Mouse (Mus musculus) T-helper 17 cell (primary cell): ENCODE measurements around the gene Myo19.
"Not testable (repeated sequence)": the region's sequence is repeated elsewhere in the genome, so short reads cannot be mapped to it uniquely, and the experiment has no call there.

Experiments
- in situ Hi-C, 2 experiments: fragments of 300-600 bp; cut with MboI, MseI; formaldehyde crosslinking; loops; 1 replicate in 1 of 2; 2 replicates in 1 of 2; pipeline ENCODE4 v1.15.1; 2025; ENCODE audit warnings: high pct_unique_total_duplicates in 2 of 2

Myo19 gene

GRCm38 (mm10) chr11:84879772-84880464 lies at the start of gene Myo19, which contains the start of gene Pigw:
Gene Myo19, plus strand, starts transcription at chr11:84880148.
Gene Pigw, minus strand, starts transcription at chr11:84880285.
- in situ Hi-C loops = no loop called here

DNA sequence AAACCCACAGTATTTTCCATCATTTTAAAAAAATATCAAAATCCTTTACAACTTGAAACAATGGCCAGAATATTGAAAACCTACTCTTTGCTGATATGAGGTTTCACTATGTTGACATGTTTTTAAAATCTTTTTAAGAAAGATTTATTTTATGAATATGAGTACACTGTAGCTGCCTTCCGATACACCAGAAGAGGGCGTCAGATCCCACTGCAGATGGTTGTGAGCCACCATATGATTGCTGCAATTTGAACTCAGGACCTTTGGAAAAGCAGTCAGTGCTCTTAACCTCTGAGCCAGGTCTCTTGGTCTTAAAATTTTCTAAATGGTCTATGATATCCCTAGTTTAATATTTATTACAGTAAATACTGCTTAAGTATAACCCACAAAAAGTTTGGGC lies 40.6 kb upstream of the Myo19 start:
- in situ Hi-C loops = no loop called here

GRCm38 (mm10) chr11:84846741-84847474 lies 33.0 kb upstream of the Myo19 start:
- in situ Hi-C loops = no loop called here

DNA sequence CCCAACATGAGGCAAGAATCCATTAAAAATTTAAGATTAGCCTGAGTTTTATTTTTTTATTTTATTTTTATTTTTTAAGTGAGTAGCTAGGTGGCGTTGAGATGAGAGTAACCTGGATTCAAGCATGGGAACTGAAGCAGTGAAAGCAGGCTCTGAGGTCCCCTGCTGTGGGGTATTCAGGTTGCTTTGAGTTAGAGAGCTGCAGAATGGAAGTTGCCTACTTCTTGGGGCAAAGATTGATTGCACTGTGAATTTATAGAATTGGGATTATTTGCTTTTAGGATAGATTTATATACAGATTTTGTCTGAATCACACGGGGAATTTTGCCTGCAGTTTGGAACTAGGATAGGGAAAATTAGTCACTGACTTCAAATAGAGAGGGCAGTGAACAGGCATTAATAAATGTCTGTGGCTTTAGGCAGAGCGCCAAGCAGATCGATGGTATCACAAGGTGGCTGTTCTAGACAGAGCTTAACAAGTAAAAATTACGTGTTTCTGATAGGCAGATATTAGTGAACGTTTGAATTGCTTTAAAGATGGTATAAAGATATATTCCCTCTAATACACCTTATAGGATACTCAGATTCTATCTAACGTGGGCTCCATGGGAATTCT lies 32.4 kb upstream of the Myo19 start:
- in situ Hi-C loops = no loop called here

DNA sequence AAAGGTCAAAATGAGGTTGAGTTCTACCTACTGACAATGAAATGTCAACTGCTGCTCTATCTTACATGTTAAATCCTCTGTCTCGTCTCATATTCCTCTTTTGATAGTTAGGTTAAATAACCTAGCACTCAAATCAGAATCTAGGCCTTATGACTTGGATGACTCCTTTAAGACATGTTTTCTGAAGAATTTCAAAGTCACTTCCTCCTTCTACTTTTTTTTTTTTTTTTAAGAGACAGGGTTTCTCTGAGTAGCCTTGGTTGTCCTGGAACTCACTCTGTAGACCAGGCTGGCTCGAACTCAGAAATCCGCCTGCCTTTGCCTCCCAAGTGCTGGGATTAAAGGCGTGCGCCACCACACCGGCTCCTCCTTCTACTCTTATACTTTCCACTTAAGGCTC lies 24.7 kb upstream of the Myo19 start:
- in situ Hi-C loops = loop anchor here in 1 of 2 experiments (25.0 kb wide), 1 partner anchor 1832 kb away; the partner anchor contains the start of genes Ptrh2 and Vmp1

- in situ Hi-C loops = loop anchor here in 1 of 2 experiments (5.0 to 25.0 kb wide), 2 partner anchors 33 to 1822 kb away; partner anchors contain the start of genes Ptrh2 and Vmp1
Measured at GRCm38 (mm10) chr11:84865268-84865667, 14.7 kb upstream of the Myo19 start.

DNA sequence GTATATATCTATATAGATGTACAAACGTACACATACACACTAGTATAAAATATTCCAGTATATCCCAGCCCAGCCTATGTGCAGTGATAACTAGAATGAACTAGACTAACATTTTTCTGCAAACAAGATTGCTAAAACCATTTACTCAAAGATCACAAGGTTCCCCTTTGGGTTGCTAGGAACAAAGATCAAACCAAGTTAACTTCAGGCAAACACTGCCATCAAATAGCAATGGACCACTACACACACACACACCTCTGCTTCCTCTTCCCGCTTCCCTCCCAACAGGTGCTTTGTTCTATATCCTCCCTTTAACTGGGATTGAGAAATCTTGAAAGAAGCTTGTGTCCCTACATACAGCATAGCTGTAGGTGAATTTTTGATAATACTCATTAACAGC lies 12.4 kb upstream of the Myo19 start:
- in situ Hi-C loops = loop anchor here in 1 of 2 experiments (5.0 to 25.0 kb wide), 2 partner anchors 35 to 1820 kb away; partner anchors contain the start of genes Ptrh2 and Vmp1

DNA sequence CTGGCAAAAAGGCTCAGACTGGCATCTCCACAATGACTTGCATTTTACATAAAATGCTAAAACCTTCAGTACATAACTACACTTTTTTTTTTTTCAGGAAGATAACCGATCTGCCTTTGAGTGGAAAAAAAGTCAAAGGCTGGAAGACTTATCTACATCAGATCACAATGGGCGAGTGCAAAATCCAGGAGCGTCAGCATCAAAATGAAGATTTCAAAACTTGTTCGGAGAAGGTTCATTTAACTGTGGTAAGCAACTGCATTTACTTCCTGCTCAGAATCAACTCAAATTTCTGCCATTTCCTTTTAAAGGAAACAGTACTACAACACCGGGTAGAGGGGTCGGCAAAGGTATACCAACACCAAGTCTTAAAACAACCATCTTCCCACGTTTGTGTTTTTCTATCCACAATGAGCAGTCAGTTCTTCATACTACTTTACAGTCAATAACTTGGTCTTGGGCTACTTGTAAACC lies 11.1 kb upstream of the Myo19 start:
- in situ Hi-C loops = loop anchor here in 1 of 2 experiments (5.0 to 25.0 kb wide), 2 partner anchors 37 to 1818 kb away; partner anchors contain the start of genes Ptrh2 and Vmp1

DNA sequence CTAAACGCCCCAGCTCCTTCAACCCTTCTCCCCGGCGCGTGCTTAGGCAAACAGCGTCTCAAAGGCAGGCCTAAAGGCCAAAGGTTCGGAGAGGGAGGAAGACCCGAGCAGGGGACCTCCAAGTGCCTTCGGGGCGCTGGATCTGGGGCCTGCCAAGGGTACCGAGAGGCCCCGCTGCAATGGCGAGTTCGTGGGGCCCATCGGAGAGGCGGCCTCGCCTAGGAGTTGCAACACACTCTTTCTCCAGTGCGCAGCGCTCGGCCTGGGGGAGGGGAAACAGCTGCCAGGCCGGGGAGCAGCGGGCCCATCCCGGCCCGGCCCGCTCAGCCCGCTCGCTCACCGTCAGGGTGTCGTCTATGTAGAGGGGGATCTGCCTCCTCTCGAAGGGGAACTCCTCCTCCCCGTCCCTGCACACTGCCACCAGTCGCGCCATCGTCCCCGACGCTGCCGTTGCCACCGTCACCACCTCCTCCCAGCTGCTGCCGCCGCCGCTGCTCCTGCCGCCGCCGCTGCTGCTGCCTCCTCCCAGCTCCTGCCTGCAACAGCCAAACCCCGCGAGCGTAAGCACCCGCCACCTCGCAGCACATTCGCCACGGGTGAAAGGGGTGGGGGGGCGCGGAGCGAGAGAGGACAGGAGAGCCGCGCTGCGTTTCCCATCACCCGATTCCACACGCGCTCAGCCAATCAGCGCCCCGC lies 10.3 kb upstream of the Myo19 start:
- in situ Hi-C loops = loop anchor here in 1 of 2 experiments (5.0 to 25.0 kb wide), 2 partner anchors 37 to 1818 kb away; partner anchors contain the start of genes Ptrh2 and Vmp1

DNA sequence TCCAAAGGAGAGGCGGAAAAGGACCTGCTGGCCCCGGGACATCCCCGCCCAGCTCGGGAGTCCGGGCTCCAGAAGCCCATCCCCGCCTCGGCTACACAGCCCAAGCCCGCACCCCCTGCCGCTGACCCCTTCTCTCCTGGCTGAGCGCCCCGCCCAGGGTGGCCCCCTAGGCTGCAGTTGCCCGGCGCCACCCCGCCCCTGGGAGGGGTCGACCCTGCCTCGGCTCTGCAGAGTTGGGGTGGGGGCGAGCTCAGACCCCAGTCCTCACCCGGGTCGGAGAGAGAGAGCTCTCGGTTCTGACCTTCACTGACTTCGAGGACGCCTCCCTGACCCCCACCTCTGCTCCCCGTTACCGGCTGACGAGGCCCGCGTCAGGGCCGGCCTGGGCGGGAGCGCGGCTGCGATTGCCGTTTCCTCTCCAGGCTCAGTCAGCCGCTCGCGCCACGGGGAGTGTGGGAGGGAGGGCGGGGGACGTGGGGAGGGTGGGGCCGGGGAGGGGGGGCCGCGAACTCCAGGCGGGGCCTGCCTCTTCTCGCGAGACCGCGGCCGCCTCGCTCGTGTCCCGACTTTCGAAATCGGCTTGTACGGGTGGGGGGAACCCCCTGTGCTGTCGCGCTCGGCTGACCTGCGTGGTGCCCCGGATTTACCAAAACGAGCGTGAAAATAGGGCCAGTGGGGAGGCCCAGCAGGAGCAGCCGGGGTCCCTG lies 9.5 kb upstream of the Myo19 start, which contains the start of gene Ggnbp2:
Ggnbp2 (minus strand) TSS at position 481 of the 707 bp plus-strand sequence.
- in situ Hi-C loops = loop anchor here in 1 of 2 experiments (25.0 kb wide), 1 partner anchor 1817 kb away; the partner anchor contains the start of genes Ptrh2 and Vmp1

DNA sequence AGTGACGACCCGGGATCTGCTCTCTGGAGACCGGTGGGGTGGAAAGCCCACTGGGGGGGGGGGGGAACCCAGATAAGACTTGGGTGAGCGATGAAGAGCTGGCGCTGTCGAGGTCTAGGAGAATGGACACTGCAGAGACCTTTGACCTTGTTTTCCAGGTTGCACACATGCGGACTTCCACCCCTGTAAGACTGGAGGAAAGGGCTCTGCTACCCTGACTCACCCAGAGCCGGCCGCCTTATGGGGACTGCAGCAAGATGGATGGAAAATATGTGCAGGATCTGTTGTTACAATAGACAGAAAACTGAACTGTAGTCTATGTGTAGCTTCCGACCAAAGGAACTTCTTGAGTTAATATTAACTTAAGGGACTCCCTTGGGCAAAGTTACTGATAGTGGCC lies 8.9 kb upstream of the Myo19 start:
- in situ Hi-C loops = loop anchor here in 1 of 2 experiments (25.0 kb wide), 1 partner anchor 1816 kb away; the partner anchor contains the start of genes Ptrh2 and Vmp1

GRCm38 (mm10) chr11:84871548-84872069 lies 8.3 kb upstream of the Myo19 start:
- in situ Hi-C loops = loop anchor here in 1 of 2 experiments (25.0 kb wide), 1 partner anchor 1816 kb away; the partner anchor contains the start of genes Ptrh2 and Vmp1

DNA sequence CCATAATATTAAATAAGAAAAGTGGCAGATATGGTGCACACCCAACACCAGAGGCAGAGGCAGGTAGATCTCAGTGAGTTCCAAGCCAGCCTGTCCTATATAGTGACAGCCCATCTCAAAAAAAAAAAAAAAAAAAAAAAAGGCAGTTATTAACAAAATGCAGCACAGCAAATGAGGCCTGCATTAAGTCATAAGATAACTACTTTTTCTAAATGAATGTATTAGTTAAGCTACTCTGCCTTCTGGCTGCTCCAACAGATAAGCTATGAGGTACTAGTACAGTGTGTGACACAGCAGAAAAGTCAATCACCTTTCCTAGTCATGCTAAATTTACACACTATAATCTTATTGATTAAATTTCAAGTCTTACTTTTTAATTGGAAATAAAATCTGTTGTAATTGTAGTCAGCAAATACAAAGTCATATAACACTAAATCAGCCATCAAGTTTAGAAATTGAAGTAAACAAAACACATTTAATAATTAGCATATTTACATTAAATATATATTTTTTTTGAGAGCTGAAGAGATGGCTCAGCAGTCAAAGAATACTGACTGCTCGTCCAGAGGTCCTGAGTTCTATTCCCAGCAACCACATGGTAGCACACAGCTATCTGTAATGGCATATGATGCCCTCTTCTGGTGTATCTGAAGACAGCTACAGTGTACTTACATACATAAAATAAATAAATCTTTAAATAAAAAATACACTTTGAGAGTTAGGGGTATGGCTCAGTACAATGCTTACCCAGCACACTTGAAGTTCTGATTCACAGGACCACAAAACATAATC lies 6.7 kb upstream of the Myo19 start:
- in situ Hi-C loops = loop anchor here in 1 of 2 experiments (25.0 kb wide), 1 partner anchor 1814 kb away; the partner anchor contains the start of genes Ptrh2 and Vmp1

GRCm38 (mm10) chr11:84876020-84876419 lies 3.9 kb upstream of the Myo19 start:
- in situ Hi-C loops = not testable (repeated sequence)

GRCm38 (mm10) chr11:84879007-84879771 lies 759 bp upstream of the Myo19 start:
- in situ Hi-C loops = no loop called here

GRCm38 (mm10) chr11:84880465-84880961 lies 565 bp downstream of the Myo19 start:
- in situ Hi-C loops = no loop called here

- in situ Hi-C loops = no loop called here
Measured at GRCm38 (mm10) chr11:84880971-84881370, 1.0 kb downstream of the Myo19 start.

DNA sequence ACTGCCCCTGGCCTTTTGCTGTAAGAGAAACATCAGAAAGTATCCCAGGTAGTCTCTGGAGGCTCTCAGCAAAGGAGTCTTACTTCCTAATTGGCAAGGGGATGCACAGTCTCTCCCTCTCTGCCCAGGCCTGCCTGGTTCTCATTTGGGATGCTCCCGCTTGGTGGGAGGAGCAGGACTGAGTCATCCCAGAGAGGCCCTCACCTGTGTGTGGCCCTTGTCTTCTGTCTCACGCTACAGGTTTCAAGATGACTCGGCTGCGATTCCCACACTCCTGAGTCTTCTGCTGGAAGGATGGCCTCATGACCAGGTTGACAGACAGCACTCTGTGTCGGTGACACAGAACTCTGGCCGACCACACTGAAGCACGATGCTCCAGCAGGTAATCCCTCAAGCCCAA lies 2.4 kb downstream of the Myo19 start:
- in situ Hi-C loops = no loop called here
